Mouse (Mus musculus) layer of hippocampus, adult 9-10 months (tissue): ENCODE data around the gene Ep400.
"Not testable (repeated sequence)": the region's sequence is repeated elsewhere in the genome, so short reads cannot be mapped to it uniquely, and the experiment has no call there.

ENCODE experiments used
- DNase-seq: peaks from one replicate; pipeline ENCODE4 v3.0.0; 2022; ENCODE audit warnings: low spot score

The Ep400 gene

GRCm38 (mm10) chr5:110779998-110780760 lies 9.7 kb upstream of the Ep400 start, which contains the start of gene Pus1:
Gene Pus1, minus strand, starts transcription at chr5:110780659.
- peak; percentile 63 for DNase-seq

DNA sequence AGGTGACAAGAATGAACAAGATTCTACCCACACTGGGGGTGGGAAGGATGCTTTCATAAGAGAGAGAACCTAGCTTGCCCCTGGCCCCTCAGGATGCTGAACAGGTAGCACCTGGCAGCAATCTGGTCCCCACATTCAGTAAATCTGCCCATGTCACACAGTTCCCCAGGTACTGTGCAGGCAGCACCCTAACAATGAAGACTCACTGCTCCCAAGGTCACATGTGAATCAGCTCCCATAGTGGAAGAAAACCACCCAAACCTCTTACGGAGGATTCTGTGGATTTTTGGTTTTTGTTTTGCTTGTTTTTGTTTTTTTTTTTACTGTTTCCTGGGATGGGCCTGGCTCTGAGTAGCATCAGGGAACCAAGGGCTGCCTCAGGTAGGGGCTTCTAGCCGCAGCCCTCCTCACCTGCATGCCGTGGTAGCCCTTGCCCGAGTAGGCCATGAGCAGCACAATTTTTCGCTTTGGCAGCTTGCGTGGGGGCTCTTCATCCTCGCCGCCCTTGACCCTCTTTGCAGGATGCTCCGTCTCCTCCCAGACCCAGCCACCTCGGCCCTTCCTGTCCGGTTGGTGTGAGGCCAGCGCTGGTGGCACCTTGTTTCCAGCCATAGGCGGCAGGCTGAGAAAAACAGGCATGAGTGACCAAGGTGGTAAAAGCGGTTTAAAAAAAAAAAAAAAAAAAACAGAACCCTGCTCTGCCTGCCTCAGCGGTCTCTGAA lies 8.9 kb upstream of the Ep400 start:
- no peak for DNase-seq

- DNase-seq: no peak
Measured at GRCm38 (mm10) chr5:110778263-110778662, 7.7 kb upstream of the Ep400 start.

- DNase-seq: no peak
Measured at GRCm38 (mm10) chr5:110776141-110776540, 5.6 kb upstream of the Ep400 start.

GRCm38 (mm10) chr5:110774511-110774910 lies 4.0 kb upstream of the Ep400 start:
- no peak for DNase-seq

DNA sequence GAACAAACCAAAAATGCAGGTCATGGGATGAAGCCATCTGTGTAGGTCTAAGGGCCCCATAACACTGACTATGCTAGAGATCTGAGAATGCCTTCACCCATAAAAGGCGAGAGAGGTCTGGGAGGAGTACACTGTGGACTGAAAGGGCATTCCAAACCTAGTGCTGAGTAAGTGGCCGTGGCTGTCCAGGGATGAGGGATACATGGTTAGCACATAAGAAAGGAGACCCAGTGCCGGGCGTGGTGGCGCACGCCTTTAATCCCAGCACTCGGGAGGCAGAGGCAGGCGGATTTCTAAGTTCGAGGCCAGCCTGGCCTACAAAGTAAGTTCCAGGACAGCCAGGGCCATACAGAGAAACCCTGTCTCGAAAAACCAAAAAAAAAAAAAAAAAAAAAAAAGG lies 2.4 kb upstream of the Ep400 start:
- DNase-seq: not testable (repeated sequence)

DNA sequence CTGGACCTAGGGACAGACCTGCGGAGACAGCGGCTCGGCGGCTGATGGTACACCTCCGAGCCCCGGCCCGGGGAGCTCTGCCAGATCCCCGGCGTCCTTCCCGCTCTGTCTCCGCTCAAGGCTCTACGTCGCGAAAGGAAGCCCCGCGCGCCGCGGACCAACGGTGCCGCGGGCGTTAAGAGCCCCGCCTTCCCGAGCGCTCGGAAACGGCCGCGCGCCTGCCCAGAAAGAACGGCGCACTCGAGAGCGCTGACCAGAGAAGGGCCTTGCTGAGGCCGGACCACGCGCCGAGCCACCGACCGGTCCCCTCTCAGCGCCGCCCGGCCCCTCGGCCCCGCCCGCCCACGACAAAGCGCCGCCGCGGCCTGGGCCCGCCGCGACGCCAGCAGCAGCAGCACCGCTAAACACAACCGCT lies 479 bp downstream of the Ep400 start:
- DNase-seq: no peak

DNA sequence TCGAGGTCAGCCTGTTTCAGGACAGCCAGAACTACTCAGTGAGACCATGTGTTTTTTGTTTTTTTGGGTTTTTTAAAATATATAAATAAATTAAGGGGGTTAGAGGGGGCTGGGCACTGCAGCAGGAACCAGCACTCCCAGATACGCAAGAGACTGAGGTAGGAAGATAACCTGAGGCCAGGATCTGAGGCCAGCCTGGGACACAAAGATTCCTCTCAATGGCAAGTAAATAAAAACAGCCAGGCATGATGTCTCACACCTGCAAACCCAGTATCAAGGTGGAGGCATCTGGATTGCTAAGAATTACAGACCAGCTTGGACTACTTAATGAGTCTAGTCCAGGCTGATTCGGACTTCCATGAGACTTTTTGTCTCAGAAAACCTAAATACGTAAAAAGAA lies 1.2 kb downstream of the Ep400 start:
- DNase-seq: no peak

GRCm38 (mm10) chr5:110763890-110764289 lies 6.6 kb downstream of the Ep400 start:
- no peak for DNase-seq

DNA sequence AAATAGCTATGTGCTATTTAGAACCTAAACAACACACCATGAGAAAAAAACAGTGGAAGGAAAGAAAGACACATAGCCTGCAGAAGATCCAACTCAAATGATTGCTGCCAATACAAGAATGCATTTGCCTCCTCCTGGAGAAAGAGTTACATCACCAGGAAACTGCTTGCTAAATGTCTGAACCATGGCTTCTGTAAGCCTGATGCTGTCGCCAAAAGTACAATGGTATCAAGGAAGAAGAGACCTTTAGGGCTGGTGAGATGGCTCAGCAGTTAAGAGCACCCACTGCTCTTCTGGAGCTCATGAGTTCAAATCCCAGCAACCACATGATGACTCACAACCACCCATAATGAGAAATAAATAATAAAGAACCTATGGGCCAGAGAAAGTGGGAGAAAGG lies 25.5 kb downstream of the Ep400 start:
- DNase-seq: no peak

DNA sequence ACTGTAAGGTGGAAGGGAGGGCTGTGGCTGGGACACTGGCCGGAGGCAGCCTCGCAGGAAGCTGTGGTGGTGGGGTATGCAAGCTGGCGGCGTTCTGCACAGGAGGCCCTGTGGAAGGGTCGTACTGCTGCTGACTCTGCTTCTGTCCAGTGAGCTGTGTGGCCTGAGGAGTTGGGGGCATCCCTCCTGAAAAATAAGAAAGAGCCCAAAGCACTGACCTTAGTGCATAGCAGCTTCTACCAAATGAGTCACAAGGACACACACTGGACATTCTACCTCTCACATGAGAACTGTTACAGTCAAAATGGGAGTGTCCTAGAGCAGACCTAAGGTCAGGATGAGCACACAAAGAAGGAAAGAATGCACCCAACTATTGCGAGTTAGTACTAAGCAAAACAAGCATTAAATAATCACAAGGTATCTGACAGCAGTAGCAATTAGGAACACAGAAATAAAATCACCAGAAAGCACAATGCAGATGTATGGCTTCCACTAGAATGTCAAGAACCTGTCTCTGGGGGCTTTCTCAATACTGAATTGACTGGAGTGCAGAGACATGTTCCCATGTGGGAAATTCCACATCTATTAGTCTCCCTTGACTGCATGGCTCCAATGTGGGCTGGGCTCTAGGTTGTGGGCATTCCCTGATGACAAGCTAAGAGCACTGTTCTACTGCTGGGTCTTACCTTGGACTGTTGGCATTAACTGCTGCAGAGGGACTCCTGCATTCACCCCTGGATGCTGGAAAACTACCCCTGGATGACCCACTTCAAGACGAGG lies 30.8 kb downstream of the Ep400 start:
- DNase-seq: no peak

- DNase-seq: no peak
Measured at GRCm38 (mm10) chr5:110735606-110736005, 34.9 kb downstream of the Ep400 start.

- no peak for DNase-seq
Measured at GRCm38 (mm10) chr5:110733231-110733823, 37.2 kb downstream of the Ep400 start.

DNA sequence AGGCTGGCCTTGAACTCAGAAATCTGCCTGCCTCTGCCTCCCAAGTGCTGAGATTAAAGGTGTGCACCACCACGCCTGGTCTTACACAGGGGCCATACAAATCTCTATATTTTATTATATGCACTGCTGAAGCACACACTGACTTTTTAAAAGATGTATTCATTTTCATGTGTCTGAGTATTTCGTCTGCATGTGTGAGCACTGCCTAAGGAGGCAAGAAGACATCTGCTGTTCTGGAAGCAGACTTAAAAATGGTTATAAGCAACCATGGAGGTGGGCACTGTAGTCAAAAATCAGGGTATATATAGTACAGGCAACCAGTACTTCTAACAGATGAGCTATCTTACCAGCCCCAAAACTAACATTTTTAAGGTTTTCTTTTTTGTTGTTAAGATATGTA lies 39.3 kb downstream of the Ep400 start:
- no peak for DNase-seq

GRCm38 (mm10) chr5:110727850-110728249 lies 42.7 kb downstream of the Ep400 start:
- no peak for DNase-seq

GRCm38 (mm10) chr5:110723543-110723942 lies 47.0 kb downstream of the Ep400 start:
- no peak for DNase-seq

- not testable (repeated sequence) for DNase-seq
Measured at GRCm38 (mm10) chr5:110721463-110721862, 49.1 kb downstream of the Ep400 start.

- DNase-seq: no peak
Measured at GRCm38 (mm10) chr5:110711455-110711854, 59.1 kb downstream of the Ep400 start.

DNA sequence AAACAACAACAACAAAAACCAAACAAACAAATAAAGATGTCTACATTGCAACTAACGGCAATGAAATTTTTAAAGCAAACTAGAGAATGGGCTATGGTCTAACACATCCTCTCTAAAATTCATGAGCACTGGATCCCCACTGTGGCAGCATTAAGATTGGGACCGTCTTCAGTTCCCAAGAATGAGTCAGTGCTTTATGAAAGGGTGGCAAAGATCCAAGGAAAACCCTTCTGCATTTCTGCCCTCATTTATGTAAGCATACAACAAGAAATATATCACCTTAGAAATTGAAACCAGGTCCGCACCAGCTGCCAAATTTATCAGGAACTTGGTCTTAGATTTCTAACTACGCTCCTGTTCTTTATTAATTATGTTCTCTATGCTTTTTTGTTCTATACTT lies 61.3 kb downstream of the Ep400 start:
- DNase-seq: no peak

DNA sequence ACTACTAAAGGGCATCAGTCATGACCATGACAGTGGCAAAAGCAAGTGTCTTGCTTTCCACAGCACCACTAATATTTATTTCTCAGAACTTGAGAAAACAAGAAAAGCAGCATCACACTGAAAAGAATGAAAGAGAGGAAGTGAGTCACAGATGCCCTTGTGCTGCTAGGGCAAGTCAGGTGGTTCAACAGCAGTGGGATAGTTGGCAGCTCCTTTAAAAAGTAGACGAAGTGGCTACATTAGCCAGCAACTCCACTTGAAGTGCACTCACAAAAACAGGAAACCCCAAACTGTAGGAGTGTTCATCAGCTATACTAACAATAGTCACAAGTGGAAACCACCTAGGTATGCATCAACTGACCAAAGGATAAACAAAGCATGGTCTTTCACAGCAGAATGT lies 66.5 kb downstream of the Ep400 start:
- no peak for DNase-seq

DNA sequence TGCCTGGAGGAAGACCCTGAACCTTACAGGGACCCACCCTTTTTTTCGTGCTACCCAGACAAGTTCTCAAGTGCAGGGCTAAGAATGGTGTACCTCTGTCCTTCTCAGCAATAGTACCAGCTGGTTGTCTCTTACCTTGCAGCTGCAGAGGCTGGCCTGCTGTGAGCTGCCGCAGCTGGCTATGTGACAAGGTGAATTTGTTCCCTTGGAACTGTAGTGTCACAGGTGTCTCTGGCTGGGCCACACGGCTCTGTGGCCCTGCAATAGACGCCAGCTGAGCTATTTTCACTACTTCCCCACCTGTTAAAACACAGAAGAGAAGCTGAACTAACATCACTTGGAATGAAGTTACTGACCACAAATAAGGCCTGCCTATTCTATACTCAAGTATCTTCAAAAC lies 71.9 kb downstream of the Ep400 start:
- no peak for DNase-seq

GRCm38 (mm10) chr5:110682041-110682440 lies 88.5 kb downstream of the Ep400 start:
- no peak for DNase-seq
